Mouse (Mus musculus): Measurements from ENCODE around the gene Crtc2. TPM values are rescaled to one million over a fixed set of nuclear protein-coding genes. Genes with fewer than 3 reads are reported as not detected.

Gene Crtc2
- polyA plus RNA-seq, 1 experiment from 2014 or later, result 77.0 TPM

GRCm38 (mm10) chr3:90215825-90216380, 38.1 kb upstream of the Crtc2 start:
- in situ Hi-C loops (cut with MboI; ENCODE audit: low pct_unique_long_range_greater_than_20kb), result no loop called here
- H3K27me3 ChIP-seq, result no peaks in the 10 kb centered on the region
- peak; percentile 77 for TF ChIP-seq CTCF (IDR thresholded peaks at IDR 0.05)
- ATAC-seq (no peak), DNase-seq (ENCODE audit: low read depth, low spot score) (no peak)
- ChIA-PET CTCF (interaction anchor here (0.6 to 2.2 kb wide), 21 partner anchors 9 to 251 kb away, joined by 3 to 7 read pairs (median 3); partner anchors contain the start of genes Jtb and Slc39a1), POLR2A (interaction anchor here (0.6 kb wide), 2 partner anchors 14 to 54 kb away, joined by 3 to 8 read pairs; no protein-coding TSS in a partner anchor)

GRCm38 (mm10) chr3:90220088-90220487, 33.9 kb upstream of the Crtc2 start:
- H3K27me3 ChIP-seq, result no peaks in the 10 kb centered on the region
- POLR2A ChIA-PET, result interaction anchor here (0.6 to 1.7 kb wide), 7 partner anchors 12 to 172 kb away, joined by 3 to 9 read pairs (median 4); partner anchors contain the start of genes Jtb and Slc39a1
- TF ChIP-seq CTCF (IDR thresholded peaks at IDR 0.05), result peak; percentile 90
- in situ Hi-C loops (cut with MboI; ENCODE audit: low pct_unique_long_range_greater_than_20kb), result loop anchor here (5.0 kb wide), 2 partner anchors 37 to 152 kb away; no protein-coding TSS in a partner anchor
- ATAC-seq, result peak; percentile 51
- CTCF ChIA-PET, result interaction anchor here (1.1 to 1.6 kb wide), 4 partner anchors 11 to 154 kb away, joined by 3 to 7 read pairs (median 4); partner anchors contain the start of genes Jtb and Slc39a1
- DNase-seq (ENCODE audit: low read depth, low spot score), result no peak

- ATAC-seq (peak; percentile 83), DNase-seq (ENCODE audit: low read depth, low spot score) (no peak)
- ChIA-PET CTCF (interaction anchor here (1.1 to 1.6 kb wide), 4 partner anchors 10 to 153 kb away, joined by 3 to 7 read pairs (median 4); partner anchors contain the start of genes Jtb and Slc39a1), POLR2A (interaction anchor here (0.9 to 1.7 kb wide), 6 partner anchors 11 to 172 kb away, joined by 3 to 9 read pairs (median 4); partner anchors contain the start of genes Jtb and Slc39a1)
- no peak for TF ChIP-seq CTCF (IDR thresholded peaks at IDR 0.05)
- no peaks in the 10 kb centered on the region for H3K27me3 ChIP-seq
- in situ Hi-C loops (cut with MboI; ENCODE audit: low pct_unique_long_range_greater_than_20kb), result loop anchor here (5.0 kb wide), 2 partner anchors 37 to 152 kb away; no protein-coding TSS in a partner anchor
Measured at GRCm38 (mm10) chr3:90220531-90220951, 33.4 kb upstream of the Crtc2 start.

DNA sequence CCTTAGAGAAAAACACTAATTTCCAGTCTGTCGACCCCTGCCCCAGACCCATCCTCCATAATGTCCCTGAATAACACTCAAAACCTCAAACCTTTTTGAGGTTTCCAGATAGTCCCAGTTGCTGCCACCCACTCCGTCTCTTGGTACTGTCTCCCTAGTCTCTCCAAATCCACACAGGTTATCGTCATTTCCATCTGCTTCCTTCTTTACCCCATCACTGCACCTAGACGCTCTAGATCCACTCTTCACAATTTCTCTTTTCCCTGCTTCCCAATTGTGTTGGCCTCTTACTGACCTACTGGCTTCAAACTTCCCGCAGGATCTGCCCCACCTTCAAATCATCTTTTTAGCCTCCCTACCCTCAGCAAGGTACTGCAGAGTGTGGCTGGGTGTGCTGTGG, 32.8 kb upstream of the Crtc2 start:
- in situ Hi-C loops (cut with MboI; ENCODE audit: low pct_unique_long_range_greater_than_20kb), result loop anchor here (5.0 kb wide), 2 partner anchors 36 to 151 kb away; no protein-coding TSS in a partner anchor
- ChIA-PET CTCF (interaction anchor here (1.2 to 1.6 kb wide), 5 partner anchors 10 to 155 kb away, joined by 3 to 5 read pairs (median 4); partner anchors contain the start of gene Jtb), POLR2A (interaction anchor here (0.9 to 1.7 kb wide), 5 partner anchors 10 to 173 kb away, joined by 3 to 9 read pairs (median 3); partner anchors contain the start of genes Jtb and Slc39a1)
- TF ChIP-seq CTCF (IDR thresholded peaks at IDR 0.05), result no peak
- H3K27me3 ChIP-seq, result no peaks in the 10 kb centered on the region
- DNase-seq (ENCODE audit: low read depth, low spot score) (no peak), ATAC-seq (no peak)

DNA sequence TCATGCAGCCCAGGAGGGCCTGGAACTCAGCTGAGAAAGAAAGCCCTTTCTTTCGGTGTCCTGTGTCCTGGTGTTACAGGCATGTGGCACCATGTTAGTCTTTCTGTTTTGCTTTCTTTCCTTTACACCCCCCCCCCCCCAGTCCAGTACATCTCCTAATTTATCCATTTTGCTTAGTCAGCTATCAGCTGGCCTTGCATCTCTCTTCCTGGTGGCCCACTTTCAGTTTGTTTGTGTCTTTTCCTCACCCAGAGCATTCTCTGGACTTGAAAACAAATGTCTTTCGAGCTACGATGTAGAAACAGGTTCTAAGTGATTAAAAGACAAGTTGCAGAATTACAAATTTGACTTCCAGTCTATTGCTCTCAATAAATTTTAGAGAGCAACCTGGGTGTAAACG, 31.5 kb upstream of the Crtc2 start:
- in situ Hi-C loops (cut with MboI; ENCODE audit: low pct_unique_long_range_greater_than_20kb), result loop anchor here (5.0 kb wide), 2 partner anchors 35 to 150 kb away; no protein-coding TSS in a partner anchor
- no peak for DNase-seq (ENCODE audit: low read depth, low spot score)
- H3K27me3 ChIP-seq, result no peaks in the 10 kb centered on the region
- ATAC-seq, result no peak
- CTCF ChIA-PET, result interaction anchor here (0.6 to 1.5 kb wide), 5 partner anchors 8 to 246 kb away, joined by 3 to 5 read pairs (median 3); no protein-coding TSS in a partner anchor
- POLR2A ChIA-PET, result interaction anchor here (0.6 to 1.2 kb wide), 3 partner anchors 10 to 187 kb away, joined by 4 to 6 read pairs (median 4); partner anchors contain the start of genes Rab13, Rps27 and Slc39a1
- TF ChIP-seq CTCF (IDR thresholded peaks at IDR 0.05), result no peak

- CTCF ChIA-PET, result interaction anchor here (1.3 to 1.5 kb wide), 2 partner anchors 16 to 246 kb away, joined by 3 read pairs; no protein-coding TSS in a partner anchor
- in situ Hi-C loops (cut with MboI; ENCODE audit: low pct_unique_long_range_greater_than_20kb), result loop anchor here (5.0 kb wide), 2 partner anchors 34 to 149 kb away; no protein-coding TSS in a partner anchor
- POLR2A ChIA-PET, result interaction anchor here (0.6 to 1.0 kb wide), 2 partner anchors 24 to 187 kb away, joined by 4 to 6 read pairs; no protein-coding TSS in a partner anchor
- H3K27me3 ChIP-seq, result no peaks in the 10 kb centered on the region
- no peak for TF ChIP-seq CTCF (IDR thresholded peaks at IDR 0.05)
- no peak for DNase-seq (ENCODE audit: low read depth, low spot score)
- no peak for ATAC-seq
Measured at GRCm38 (mm10) chr3:90222941-90223340, 31.0 kb upstream of the Crtc2 start.

- ChIA-PET CTCF (interaction anchor here (1.3 kb wide), 1 partner anchor 15 kb away, joined by 3 read pairs; no protein-coding TSS in a partner anchor), POLR2A (no interaction called here)
- no peak for DNase-seq (ENCODE audit: low read depth, low spot score)
- TF ChIP-seq CTCF (IDR thresholded peaks at IDR 0.05), result no peak
- ATAC-seq, result no peak
- in situ Hi-C loops (cut with MboI; ENCODE audit: low pct_unique_long_range_greater_than_20kb), result loop anchor here (5.0 kb wide), 2 partner anchors 33 to 148 kb away; no protein-coding TSS in a partner anchor
- H3K27me3 ChIP-seq, result no peaks in the 10 kb centered on the region
Measured at GRCm38 (mm10) chr3:90224331-90224730, 29.6 kb upstream of the Crtc2 start.

DNA sequence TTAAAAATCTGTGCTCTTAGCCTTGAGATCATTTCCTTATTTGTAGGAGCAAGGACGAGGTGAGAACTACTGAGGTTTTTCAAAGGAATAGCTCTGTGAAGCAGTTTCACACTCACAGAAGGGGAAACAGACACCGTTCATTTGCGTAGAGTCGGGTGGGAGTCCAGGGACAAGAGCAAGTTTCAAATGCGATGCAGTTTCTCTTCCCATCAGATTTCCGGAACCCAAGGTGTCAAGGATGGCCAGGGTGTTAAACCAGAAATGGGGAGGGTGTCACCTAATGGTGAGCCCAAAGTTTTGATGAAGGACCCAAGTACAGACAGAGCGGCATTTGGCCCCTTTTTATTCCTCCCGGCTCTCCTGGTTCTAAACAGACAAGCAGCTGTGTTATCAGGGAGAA, 22.9 kb upstream of the Crtc2 start:
- TF ChIP-seq CTCF (IDR thresholded peaks at IDR 0.05), result no peak
- POLR2A ChIA-PET, result interaction anchor here (1.7 to 2.5 kb wide), 2 partner anchors 11 to 17 kb away, joined by 9 to 18 read pairs; partner anchors contain the start of gene Slc39a1
- H3K27me3 ChIP-seq, result no peaks in the 10 kb centered on the region
- CTCF ChIA-PET, result interaction anchor here (1.0 to 2.2 kb wide), 7 partner anchors 9 to 154 kb away, joined by 3 to 9 read pairs (median 5); partner anchors contain the start of gene Slc39a1
- in situ Hi-C loops (cut with MboI; ENCODE audit: low pct_unique_long_range_greater_than_20kb), result no loop called here
- peak; percentile 2 for ATAC-seq
- DNase-seq (ENCODE audit: low read depth, low spot score), result no peak

DNA sequence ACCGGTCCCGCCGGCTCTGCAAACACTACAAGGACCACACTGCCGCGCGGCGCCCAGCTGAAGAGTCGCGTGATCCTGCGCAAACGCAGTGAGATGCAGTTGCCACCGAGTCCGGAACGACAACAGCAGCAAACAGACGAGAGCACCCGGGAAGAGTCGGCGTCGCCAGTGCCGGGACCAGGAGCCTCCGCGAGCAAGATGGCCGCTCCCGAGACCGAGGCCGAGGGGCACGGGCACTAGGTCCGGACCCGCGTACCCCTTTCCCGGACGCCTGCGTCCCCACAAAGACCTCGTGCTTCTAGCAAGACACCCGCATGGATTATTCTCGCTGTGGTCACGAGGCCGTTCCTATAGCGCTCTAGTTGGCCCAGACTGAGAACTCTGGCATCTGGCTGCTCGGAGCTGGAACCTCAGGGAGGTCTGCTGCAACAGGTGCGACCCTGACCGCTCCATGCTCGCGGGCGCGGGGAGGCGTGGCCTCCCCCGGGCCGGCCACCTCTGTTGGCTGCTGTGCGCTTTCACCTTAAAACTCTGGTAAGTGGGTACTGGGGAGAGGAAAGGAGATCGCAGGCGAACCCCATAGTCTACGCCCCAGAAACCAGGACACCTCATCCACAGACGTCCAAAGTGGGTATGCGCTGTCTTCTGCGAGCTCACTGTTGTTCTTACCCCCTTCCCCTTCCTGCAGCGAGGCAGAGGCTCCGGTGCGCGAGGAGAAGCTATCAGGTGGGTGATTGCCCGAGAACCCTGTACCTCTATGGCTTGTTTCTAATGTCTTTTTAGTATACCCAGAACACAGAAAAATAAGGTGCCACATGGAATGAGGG, 22.2 kb upstream of the Crtc2 start, which contains the start of gene Jtb:
TSS of gene Jtb (plus strand) at position 91 of the 827 bp plus-strand sequence.
- in situ Hi-C loops (cut with MboI; ENCODE audit: low pct_unique_long_range_greater_than_20kb), result no loop called here
- ChIA-PET POLR2A (interaction anchor here (1.7 to 2.5 kb wide), 2 partner anchors 12 to 16 kb away, joined by 9 to 18 read pairs; partner anchors contain the start of gene Slc39a1), CTCF (interaction anchor here (0.9 to 2.2 kb wide), 8 partner anchors 10 to 154 kb away, joined by 3 to 9 read pairs (median 4); partner anchors contain the start of genes Rab13, Rps27 and Slc39a1)
- ATAC-seq (peak; percentile 99), DNase-seq (ENCODE audit: low read depth, low spot score) (peak; percentile 94)
- no peak for TF ChIP-seq CTCF (IDR thresholded peaks at IDR 0.05)
- no peaks in the 10 kb centered on the region for H3K27me3 ChIP-seq
